Mouse (Mus musculus): ENCODE results near the gene Gpx7. TPM values are rescaled to one million over a fixed set of nuclear protein-coding genes. Genes with fewer than 3 reads are reported as not detected.

Gene Gpx7
- total RNA-seq, 2 experiments from 2014 or later: 5.7 to 6.0 TPM

- DNase-seq: no peak
- intact Hi-C loops (cut with DNase I): no loop called here
Measured at GRCm38 (mm10) chr4:108400395-108400794, 6.4 kb downstream of the Gpx7 start.

- intact Hi-C loops (cut with DNase I): no loop called here
Measured at GRCm38 (mm10) chr4:108394236-108394635, 12.5 kb downstream of the Gpx7 start.

GRCm38 (mm10) chr4:108392558-108392957, 14.2 kb downstream of the Gpx7 start:
- no peak for DNase-seq
- intact Hi-C loops (cut with DNase I): no loop called here

More at GRCm38 (mm10) chr4:108394236-108394635, 12.5 kb downstream of the Gpx7 start:
- no peak for DNase-seq

- DNase-seq: no peak
- intact Hi-C loops (cut with DNase I): no loop called here
Measured at GRCm38 (mm10) chr4:108391124-108391523, 15.6 kb downstream of the Gpx7 start.

GRCm38 (mm10) chr4:108388741-108389140, 18.0 kb downstream of the Gpx7 start:
- no peak for DNase-seq
- intact Hi-C loops (cut with DNase I): no loop called here

- intact Hi-C loops (cut with DNase I): loop anchor here (2.0 kb wide), 1 partner anchor 27 kb away; no protein-coding TSS in a partner anchor
- DNase-seq: peak; percentile 40 to 62
Measured at GRCm38 (mm10) chr4:108387681-108388253, 19.0 kb downstream of the Gpx7 start.

- intact Hi-C loops (cut with DNase I): loop anchor here (2.0 kb wide), 1 partner anchor 26 kb away; no protein-coding TSS in a partner anchor
- DNase-seq: no peak
Measured at GRCm38 (mm10) chr4:108387106-108387505, 19.7 kb downstream of the Gpx7 start.

- intact Hi-C loops (cut with DNase I): loop anchor here (2.0 kb wide), 1 partner anchor 25 kb away; no protein-coding TSS in a partner anchor
- peak in 1 of 2 experiments; percentile 19 for DNase-seq
Measured at GRCm38 (mm10) chr4:108386087-108386486, 20.7 kb downstream of the Gpx7 start.

GRCm38 (mm10) chr4:108383183-108383714, 23.5 kb downstream of the Gpx7 start, which contains the start of gene Shisal2a:
Gene Shisal2a, minus strand, starts transcription at chr4:108383349.
- no peak for DNase-seq
- intact Hi-C loops (cut with DNase I): no loop called here

- intact Hi-C loops (cut with DNase I): no loop called here
- no peak for DNase-seq
Measured at GRCm38 (mm10) chr4:108380146-108380545, 26.6 kb downstream of the Gpx7 start.

GRCm38 (mm10) chr4:108379476-108379875, 27.3 kb downstream of the Gpx7 start:
- DNase-seq: no peak

GRCm38 (mm10) chr4:108372166-108372565, 34.6 kb downstream of the Gpx7 start:
- intact Hi-C loops (cut with DNase I): no loop called here
- no peak for DNase-seq

More at GRCm38 (mm10) chr4:108379476-108379875, 27.3 kb downstream of the Gpx7 start:
- intact Hi-C loops (cut with DNase I): no loop called here

- no peak for DNase-seq
- intact Hi-C loops (cut with DNase I): no loop called here
Measured at GRCm38 (mm10) chr4:108371421-108371820, 35.3 kb downstream of the Gpx7 start.

- DNase-seq: no peak
- intact Hi-C loops (cut with DNase I): no loop called here
Measured at GRCm38 (mm10) chr4:108370409-108370808, 36.4 kb downstream of the Gpx7 start.

GRCm38 (mm10) chr4:108369254-108369653, 37.5 kb downstream of the Gpx7 start:
- no peak for DNase-seq
- intact Hi-C loops (cut with DNase I): no loop called here

GRCm38 (mm10) chr4:108364111-108364476, 42.7 kb downstream of the Gpx7 start:
- intact Hi-C loops (cut with DNase I): no loop called here
- no peak for DNase-seq

GRCm38 (mm10) chr4:108363355-108364110, 43.2 kb downstream of the Gpx7 start:
- intact Hi-C loops (cut with DNase I): no loop called here
- DNase-seq: no peak

- DNase-seq: no peak
- intact Hi-C loops (cut with DNase I): no loop called here
Measured at GRCm38 (mm10) chr4:108362321-108363261, 44.2 kb downstream of the Gpx7 start.

GRCm38 (mm10) chr4:108360136-108361055, 46.4 kb downstream of the Gpx7 start:
- intact Hi-C loops (cut with DNase I): loop anchor here (2.0 kb wide), 1 partner anchor 26 kb away; no protein-coding TSS in a partner anchor
- DNase-seq: no peak
